Mouse (Mus musculus) layer of hippocampus, postnatal 25 days (tissue): ENCODE measurements around the gene Hadha. TPM values are rescaled to one million over a fixed set of nuclear protein-coding genes. Genes with fewer than 3 reads are reported as not detected.

Experiments
- DNase-seq, 2 experiments: peaks; one replicate each; pipeline ENCODE4 v3.0.0; 2022; ENCODE audit warnings: mixed read lengths in 2 of 2, low spot score in 1 of 2; ENCODE audit errors: extremely low spot score in 1 of 2
- total RNA-seq, 2 experiments: library from RNA; stranded (reverse); gene quantifications; 2 replicates each; pipeline ENCODE4 v1.2.3; 2021

Gene Hadha
- total RNA-seq = 10 to 100 TPM; 69.9 to 73.9 TPM

- peak; percentile 92 to 99 for DNase-seq
These were observed at the start of gene Hadha, which contains the start of gene Hadhb for GRCm38 (mm10) chr5:30154474-30155394. Gene Hadha, minus strand, starts transcription at chr5:30155162. Gene Hadhb, plus strand, starts transcription at chr5:30155248.

- DNase-seq = no peak
These were observed 49.5 kb upstream of the Hadha start for GRCm38 (mm10) chr5:30204441-30204840.

- no peak for DNase-seq
These were observed 48.4 kb upstream of the Hadha start for GRCm38 (mm10) chr5:30203216-30203885.

- DNase-seq = no peak
These were observed 47.3 kb upstream of the Hadha start for GRCm38 (mm10) chr5:30202221-30202620.

- DNase-seq = peak; percentile 23 to 44
These were observed 46.6 kb upstream of the Hadha start for GRCm38 (mm10) chr5:30201521-30201920.

GRCm38 (mm10) chr5:30198257-30198656, 43.3 kb upstream of the Hadha start:
- no peak for DNase-seq

GRCm38 (mm10) chr5:30195340-30195739, 40.4 kb upstream of the Hadha start:
- no peak for DNase-seq

GRCm38 (mm10) chr5:30192452-30192851, 37.5 kb upstream of the Hadha start:
- DNase-seq = no peak

GRCm38 (mm10) chr5:30187687-30188485, 32.9 kb upstream of the Hadha start:
- DNase-seq = no peak

GRCm38 (mm10) chr5:30175811-30176210, 20.8 kb upstream of the Hadha start:
- no peak for DNase-seq

- no peak for DNase-seq
These were observed 18.1 kb upstream of the Hadha start for GRCm38 (mm10) chr5:30172931-30173692.

- DNase-seq = no peak
These were observed 17.2 kb upstream of the Hadha start for GRCm38 (mm10) chr5:30172115-30172514.

GRCm38 (mm10) chr5:30170303-30170940, 15.5 kb upstream of the Hadha start:
- no peak for DNase-seq

- no peak for DNase-seq
These were observed 10.4 kb upstream of the Hadha start for GRCm38 (mm10) chr5:30165234-30165946.

GRCm38 (mm10) chr5:30162339-30162738, 7.4 kb upstream of the Hadha start:
- no peak for DNase-seq

- DNase-seq = no peak
These were observed 6.9 kb upstream of the Hadha start for GRCm38 (mm10) chr5:30161836-30162235.

- DNase-seq = no peak
These were observed 4.6 kb upstream of the Hadha start for GRCm38 (mm10) chr5:30159601-30160000.

GRCm38 (mm10) chr5:30155821-30156629, 1.1 kb upstream of the Hadha start:
- no peak for DNase-seq
